Mouse (Mus musculus) kidney, embryonic 16.5 days (tissue): ENCODE data around the gene Igsf9. TPM values are rescaled to one million over a fixed set of nuclear protein-coding genes. Genes with fewer than 3 reads are reported as not detected.

Experiments used
- ATAC-seq: fragments of 200-750 bp; cut with Nextera tagmentation; 2 replicates; pipeline ENCODE4 v1.8.0; 2017; ENCODE audit warnings: moderate TSS enrichment; ENCODE audit not compliant: low FRiP score, low TSS enrichment
- H3K27ac ChIP-seq: fragments of 300-500 bp; sonication (generic); 2 replicates; pipeline ENCODE4 v1.5.1; 2014; ENCODE audit warnings: low read length
- H3K27me3 ChIP-seq: fragments of 300-500 bp; sonication (generic); 2 replicates; pipeline ENCODE4 v1.6.1; 2014; ENCODE audit warnings: low read length, control low read depth, mixed read lengths; ENCODE audit not compliant: insufficient read depth
- H3K36me3 ChIP-seq: fragments of 300-500 bp; sonication (generic); 2 replicates; pipeline ENCODE4 v1.6.1; 2014; ENCODE audit warnings: low read length, control low read depth, mixed read lengths; ENCODE audit not compliant: insufficient read depth
- H3K4me1 ChIP-seq: fragments of 300-500 bp; sonication (generic); 2 replicates; pipeline ENCODE4 v1.6.1; 2014; ENCODE audit warnings: low read length, control low read depth, mixed read lengths; ENCODE audit not compliant: insufficient read depth
- H3K4me2 ChIP-seq: fragments of 300-500 bp; sonication (generic); replicated peaks from 2 replicates; pipeline ENCODE4 v1.6.1; 2014; ENCODE audit warnings: low read depth, low read length
- H3K4me3 ChIP-seq: fragments of 300-500 bp; sonication (generic); 2 replicates; pipeline ENCODE4 v1.5.1; 2014; ENCODE audit warnings: mild to moderate bottlenecking, low read length
- H3K9ac ChIP-seq: fragments of 300-500 bp; sonication (generic); replicated peaks from 2 replicates; pipeline ENCODE4 v1.6.1; 2014; ENCODE audit warnings: low read length
- H3K9me3 ChIP-seq: fragments of 300-500 bp; sonication (generic); 2 replicates; pipeline ENCODE4 v1.6.1; 2016; ENCODE audit warnings: low read length, control low read depth
- WGBS: fragments of 180-500 bp; shearing (Covaris S2); extraction: QIAGEN DNeasy Blood & Tissue Kit; methylation state at CpG from one replicate; pipeline ENCODE4 v1.1.7; 2014; 5-methylcytosine and 5-hydroxymethylcytosine counted together
- polyA plus RNA-seq: library from polyadenylated mRNA; unstranded; fragments of >200 nt; fragmentation: Nextera tagmentation; extraction: Ambion mirVana; gene quantifications from 2 replicates; pipeline ENCODE4 v1.2.1, GENCODE M21; 2015

The Igsf9 gene
- polyA plus RNA-seq, 1 experiment from 2014 or later, result 45.7 TPM

DNA sequence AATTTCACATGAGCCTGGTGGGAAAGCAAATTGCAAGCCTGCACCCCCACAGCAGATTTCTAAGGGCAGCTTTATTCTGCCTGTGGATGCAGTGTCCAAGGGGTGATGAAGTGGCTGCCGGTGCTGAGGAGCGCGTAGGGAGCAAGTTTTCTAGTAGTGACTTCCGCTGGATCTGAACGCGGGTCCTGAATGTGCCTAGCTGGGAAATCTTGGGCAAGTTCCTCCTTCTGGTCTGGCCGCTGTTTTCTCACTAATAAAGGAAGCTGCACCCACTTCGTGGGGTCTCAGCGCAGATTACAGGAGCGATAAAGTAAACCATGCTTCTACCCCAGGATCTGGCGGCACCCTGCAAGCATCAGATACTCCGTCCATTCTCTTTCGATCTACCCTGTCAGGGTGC is 477 bp upstream of the Igsf9 start:
- H3K36me3 ChIP-seq, result no peaks in the 10 kb centered on the region
- H3K4me1 ChIP-seq, result peaks cover 34% of the 10 kb centered on the region
- no peak for ATAC-seq
- H3K27ac ChIP-seq, result peak overlapping the region; percentile 84; the same call in 1 of the 2 replicates
- H3K9me3 ChIP-seq, result no peaks in the 10 kb centered on the region
- H3K4me3 ChIP-seq, result peak overlapping the region; percentile 68
- peak overlapping the region; percentile 66; the same call in 1 of the 2 replicates for H3K9ac ChIP-seq
- H3K4me2 ChIP-seq, result peak overlapping the region; percentile 79
- H3K27me3 ChIP-seq, result no peaks in the 10 kb centered on the region
- 21% methylated on average over 13 of the region's 13 CpGs for WGBS

DNA sequence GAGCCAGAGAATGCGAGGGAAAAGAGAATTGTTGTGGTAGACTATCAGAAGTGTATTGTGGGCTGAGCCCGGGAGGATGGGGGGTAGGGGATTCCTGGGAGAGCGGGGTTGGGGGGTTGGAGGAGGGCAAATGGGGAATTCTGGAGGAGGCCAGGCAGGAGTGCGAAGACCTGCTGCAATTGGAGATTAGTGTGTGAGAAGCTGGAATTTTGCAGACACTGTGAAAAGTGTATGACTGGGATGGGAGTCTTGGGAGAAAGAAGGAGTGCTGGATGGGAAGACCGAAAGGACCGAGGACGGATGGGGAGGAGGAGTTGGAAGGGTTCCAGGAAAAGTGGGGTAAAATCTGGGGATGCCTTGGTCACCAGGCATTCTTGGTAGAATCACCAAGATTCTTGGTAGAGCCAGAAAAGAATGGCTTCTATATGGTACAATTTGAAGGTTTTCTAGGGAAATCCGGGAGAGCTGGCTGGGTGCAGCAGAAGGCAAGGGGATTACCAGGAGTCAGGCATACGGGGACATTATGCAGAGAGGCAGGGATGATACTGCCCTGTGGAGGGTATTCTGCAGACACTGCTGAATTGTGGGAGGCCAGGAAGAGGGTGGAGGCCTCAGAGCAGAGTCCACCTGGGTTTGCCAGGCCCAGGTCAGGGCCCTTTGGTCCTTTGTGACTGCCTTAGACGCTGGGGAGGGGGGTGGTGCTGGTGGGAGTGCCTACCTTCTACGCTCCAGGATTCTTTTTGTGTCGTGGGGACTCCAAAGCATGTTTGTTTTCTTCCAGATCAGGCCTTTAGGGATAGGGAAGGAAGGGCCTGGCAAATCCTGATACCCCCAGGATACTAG is 1.2 kb downstream of the Igsf9 start:
- peak; percentile 23; the same call in 1 of the 2 replicates for ATAC-seq
- WGBS, result 3% methylated on average over 12 of the region's 12 CpGs

DNA sequence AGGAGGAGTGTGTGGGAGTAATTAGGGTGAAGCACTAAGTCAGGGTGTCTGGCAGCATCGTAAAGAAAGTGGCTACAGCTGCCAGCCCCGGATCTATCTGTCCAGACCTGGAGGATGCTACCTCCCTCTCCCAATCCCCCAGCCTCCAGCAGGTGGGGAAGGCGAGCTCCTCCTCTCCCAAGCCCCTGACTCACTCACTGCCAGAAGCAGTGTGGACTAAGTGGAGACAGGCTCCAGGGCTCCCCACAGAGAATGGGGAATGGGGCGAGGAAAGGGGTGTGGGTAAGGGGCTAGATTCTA is 1.7 kb downstream of the Igsf9 start:
- Histone ChIP-seq H3K4me1 (peaks cover 37% of the 10 kb centered on the region), H3K27ac (no peak overlapping the region)

More for the DNA sequence above, 1.2 kb downstream of the Igsf9 start:
- H3K9ac ChIP-seq, result peak overlapping the region; percentile 70
- H3K27ac ChIP-seq, result peak overlapping the region; percentile 4
- no peaks in the 10 kb centered on the region for H3K36me3 ChIP-seq
- H3K4me3 ChIP-seq, result peak overlapping the region; percentile 68
- H3K4me1 ChIP-seq, result peaks cover 37% of the 10 kb centered on the region
- no peaks in the 10 kb centered on the region for H3K27me3 ChIP-seq
- H3K4me2 ChIP-seq, result peak overlapping the region; percentile 79
- no peaks in the 10 kb centered on the region for H3K9me3 ChIP-seq

DNA sequence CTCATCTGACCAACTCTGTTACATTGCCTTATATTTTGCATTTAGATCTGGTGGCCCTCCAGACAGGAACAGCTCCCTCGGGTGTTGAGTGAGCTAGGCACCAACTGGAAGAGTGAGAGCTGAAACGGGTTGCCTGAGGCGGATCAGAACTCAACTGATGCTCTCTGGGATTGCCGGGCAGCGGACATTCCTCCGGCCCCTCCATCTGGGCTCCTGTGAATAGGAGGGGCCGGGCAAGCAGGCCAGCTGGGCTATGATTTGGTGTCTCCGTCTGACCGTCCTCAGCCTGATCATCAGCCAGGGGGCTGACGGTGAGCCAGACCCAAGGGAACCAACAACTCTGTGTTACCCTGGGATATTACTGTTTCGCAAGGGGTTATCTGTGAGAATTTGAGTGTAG is 2.6 kb downstream of the Igsf9 start:
- H3K4me3 ChIP-seq, result peak overlapping the region; percentile 17
- ATAC-seq, result no peak
- no peaks in the 10 kb centered on the region for H3K9me3 ChIP-seq
- no peak overlapping the region for H3K27ac ChIP-seq
- H3K9ac ChIP-seq, result peak overlapping the region; percentile 10
- 36% methylated on average over 11 of the region's 11 CpGs for WGBS
- no peaks in the 10 kb centered on the region for H3K27me3 ChIP-seq
- no peaks in the 10 kb centered on the region; the same call in 1 of the 2 replicates for H3K36me3 ChIP-seq
- H3K4me1 ChIP-seq, result peaks cover 37% of the 10 kb centered on the region
- H3K4me2 ChIP-seq, result peak overlapping the region; percentile 79

More for the DNA sequence above, 1.7 kb downstream of the Igsf9 start:
- H3K4me2 ChIP-seq, result peak overlapping the region; percentile 79
- ATAC-seq, result no peak
- no peaks in the 10 kb centered on the region for H3K9me3 ChIP-seq
- H3K36me3 ChIP-seq, result no peaks in the 10 kb centered on the region
- H3K27me3 ChIP-seq, result no peaks in the 10 kb centered on the region
- WGBS, result 27% methylated on average over 4 of the region's 4 CpGs
- H3K9ac ChIP-seq, result peak overlapping the region; percentile 70
- peak overlapping the region; percentile 68 for H3K4me3 ChIP-seq

DNA sequence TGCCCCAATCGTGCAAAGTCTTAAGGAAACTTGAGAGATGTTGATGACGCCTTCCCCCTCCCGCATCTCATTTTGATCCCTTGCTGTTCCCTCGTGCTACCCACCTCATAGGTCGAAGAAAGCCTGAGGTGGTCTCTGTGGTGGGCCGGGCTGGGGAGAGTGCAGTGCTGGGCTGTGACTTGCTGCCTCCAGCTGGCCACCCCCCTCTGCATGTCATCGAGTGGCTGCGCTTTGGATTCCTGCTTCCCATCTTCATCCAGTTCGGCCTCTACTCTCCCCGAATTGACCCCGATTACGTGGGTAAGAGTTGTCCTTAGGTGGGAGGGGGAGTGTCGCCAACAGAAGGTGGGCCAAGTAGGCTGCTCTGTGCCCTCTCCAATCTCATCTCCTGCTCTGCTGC is 3.1 kb downstream of the Igsf9 start:
- H3K4me3 ChIP-seq, result peak overlapping the region; percentile 17
- H3K9ac ChIP-seq, result peak overlapping the region; percentile 10; the same call in 1 of the 2 replicates
- 47% methylated on average over 13 of the region's 13 CpGs for WGBS
- no peaks in the 10 kb centered on the region; the same call in 1 of the 2 replicates for H3K36me3 ChIP-seq
- peak overlapping the region; percentile 79 for H3K4me2 ChIP-seq
- ATAC-seq, result no peak
- H3K27me3 ChIP-seq, result no peaks in the 10 kb centered on the region
- peaks cover 37% of the 10 kb centered on the region for H3K4me1 ChIP-seq
- no peak overlapping the region for H3K27ac ChIP-seq
- no peaks in the 10 kb centered on the region for H3K9me3 ChIP-seq

DNA sequence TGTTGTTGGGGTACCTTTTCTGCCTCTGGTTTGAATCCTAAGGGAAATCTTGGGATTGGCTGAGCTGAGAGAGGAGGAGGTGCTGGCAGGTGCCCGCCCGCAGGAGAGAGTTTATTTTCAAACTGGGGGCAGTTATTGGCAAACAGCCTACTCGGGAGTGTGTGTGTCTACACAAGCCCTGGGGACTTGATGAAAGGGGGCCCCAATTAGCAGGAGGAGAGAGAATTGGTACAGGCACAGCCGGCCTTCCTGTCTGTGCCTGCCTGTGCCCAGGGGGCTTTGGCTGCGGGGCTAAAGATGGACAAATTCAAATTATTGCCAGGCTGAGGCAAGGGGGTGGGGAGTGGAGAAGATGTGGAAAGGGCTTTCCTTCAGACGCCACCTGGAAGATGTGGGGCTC is 4.2 kb downstream of the Igsf9 start:
- Histone ChIP-seq H3K4me1 (peaks cover 40% of the 10 kb centered on the region), H3K27me3 (no peaks in the 10 kb centered on the region), H3K4me2 (no peak overlapping the region), H3K9ac (no peak overlapping the region), H3K9me3 (no peaks in the 10 kb centered on the region), H3K27ac (no peak overlapping the region), H3K36me3 (no peaks in the 10 kb centered on the region; the same call in 1 of the 2 replicates), H3K4me3 (no peak overlapping the region)
- ATAC-seq, result no peak
- WGBS, result 28% methylated on average over 6 of the region's 6 CpGs

DNA sequence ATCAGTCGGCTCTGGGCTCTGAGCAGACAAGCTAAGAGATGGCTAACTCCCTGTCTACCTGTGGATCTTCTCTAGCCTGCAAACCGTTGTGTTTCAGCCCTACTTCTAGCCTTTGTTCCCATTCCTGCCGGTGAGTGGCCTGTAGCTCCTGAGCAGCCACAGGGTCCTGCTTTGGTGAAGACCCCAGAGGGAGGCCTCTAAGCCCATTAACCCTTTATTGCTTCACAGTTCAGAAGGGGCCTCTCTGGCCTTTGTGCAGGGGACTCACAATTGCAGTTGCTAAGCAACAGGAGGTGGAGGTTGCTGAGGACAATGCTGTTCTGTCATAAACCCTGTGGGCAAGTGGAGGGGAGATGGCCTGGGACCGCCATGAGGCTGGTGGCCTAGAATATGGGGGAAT is 4.6 kb downstream of the Igsf9 start:
- H3K27ac ChIP-seq, result no peak overlapping the region
- H3K4me1 ChIP-seq, result peaks cover 38% of the 10 kb centered on the region
- no peak for ATAC-seq
- peaks cover under 1% of the 10 kb centered on the region; the same call in 1 of the 2 replicates for H3K36me3 ChIP-seq
- no peak overlapping the region for H3K4me3 ChIP-seq
- WGBS, result 23% methylated on average over 4 of the region's 4 CpGs
- H3K27me3 ChIP-seq, result no peaks in the 10 kb centered on the region
- no peak overlapping the region for H3K9ac ChIP-seq
- H3K9me3 ChIP-seq, result no peaks in the 10 kb centered on the region
- no peak overlapping the region for H3K4me2 ChIP-seq

DNA sequence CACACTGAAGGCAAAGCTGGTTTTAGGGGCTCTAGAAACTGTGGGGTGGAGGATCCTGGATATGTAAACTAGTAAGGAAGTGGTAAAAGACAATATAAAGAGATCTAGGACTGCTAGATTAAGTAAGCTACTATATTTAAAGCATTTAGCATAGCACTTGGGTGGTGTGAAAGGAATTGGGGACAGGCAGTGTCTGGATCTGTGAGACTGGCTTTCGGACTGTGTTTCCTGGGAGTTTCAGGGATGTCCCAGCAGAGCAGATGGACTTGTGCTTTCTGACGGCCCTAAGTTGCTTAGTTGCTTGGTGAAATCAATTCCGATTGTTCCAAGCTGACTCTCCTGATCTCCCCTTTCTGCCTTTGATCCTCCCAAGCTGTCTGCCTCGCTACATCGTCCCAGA is 5.1 kb downstream of the Igsf9 start:
- Histone ChIP-seq H3K36me3 (peaks cover 4% of the 10 kb centered on the region; the same call in 1 of the 2 replicates), H3K9ac (no peak overlapping the region), H3K27me3 (no peaks in the 10 kb centered on the region), H3K9me3 (no peaks in the 10 kb centered on the region), H3K4me2 (no peak overlapping the region), H3K4me1 (peaks cover 33% of the 10 kb centered on the region), H3K4me3 (no peak overlapping the region), H3K27ac (no peak overlapping the region)
- ATAC-seq, result no peak
- 56% methylated on average over 5 of the region's 5 CpGs for WGBS

DNA sequence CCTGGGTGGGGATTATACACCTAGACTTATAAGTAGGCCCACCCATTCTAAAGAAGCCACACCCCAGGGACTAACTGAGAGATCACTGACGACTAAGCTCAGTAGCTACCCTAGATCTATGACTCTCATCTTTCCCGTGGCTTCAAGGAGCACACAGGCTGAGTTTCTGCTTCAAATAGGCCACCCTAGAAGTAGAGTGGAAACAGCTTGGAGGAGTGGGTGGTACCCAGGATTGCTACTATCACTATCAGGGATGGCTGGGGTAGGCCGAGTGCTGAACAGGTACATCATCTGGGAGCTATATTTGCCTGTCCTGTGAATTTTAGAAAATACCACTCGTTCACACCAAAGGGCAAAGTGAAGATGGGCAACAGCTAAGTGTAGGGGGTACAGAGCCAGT is 6.3 kb downstream of the Igsf9 start:
- Histone ChIP-seq H3K9ac (no peak overlapping the region), H3K4me1 (peaks cover 33% of the 10 kb centered on the region), H3K4me3 (no peak overlapping the region), H3K27ac (no peak overlapping the region), H3K4me2 (no peak overlapping the region), H3K27me3 (no peaks in the 10 kb centered on the region), H3K36me3 (peaks cover 10% of the 10 kb centered on the region), H3K9me3 (no peaks in the 10 kb centered on the region)
- ATAC-seq, result no peak
- 74% methylated on average over 4 of the region's 4 CpGs for WGBS

DNA sequence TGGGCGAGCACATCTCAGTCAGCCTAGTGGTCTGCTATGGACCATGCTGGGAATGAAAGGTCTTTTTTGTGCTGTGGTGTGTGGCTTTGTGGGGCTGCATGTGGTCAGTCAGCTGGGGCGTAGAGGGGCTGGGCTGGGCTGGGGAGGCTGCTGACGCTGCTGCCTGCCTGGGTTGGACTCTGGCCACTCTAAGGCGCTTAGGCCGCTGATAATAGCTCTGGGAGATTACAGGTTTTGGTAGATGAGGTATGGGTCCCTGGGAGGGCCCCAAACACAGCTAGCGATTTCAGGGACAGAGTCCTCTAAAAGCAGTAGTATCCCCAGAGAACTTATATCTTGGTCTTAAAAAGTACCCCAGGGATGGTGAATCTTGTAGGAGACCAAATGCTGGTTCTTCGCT is 7.2 kb downstream of the Igsf9 start:
- no peak overlapping the region for H3K4me3 ChIP-seq
- no peak overlapping the region for H3K27ac ChIP-seq
- WGBS, result 84% methylated on average over 7 of the region's 7 CpGs

More for the DNA sequence above, 7.2 kb downstream of the Igsf9 start:
- Histone ChIP-seq H3K27me3 (no peaks in the 10 kb centered on the region), H3K36me3 (peaks cover 18% of the 10 kb centered on the region), H3K9me3 (no peaks in the 10 kb centered on the region), H3K4me2 (no peak overlapping the region), H3K4me1 (peaks cover 23% of the 10 kb centered on the region), H3K9ac (no peak overlapping the region)
- ATAC-seq, result no peak
